Mouse (Mus musculus): ENCODE results near the gene Dcaf8.

The Dcaf8 gene

DNA sequence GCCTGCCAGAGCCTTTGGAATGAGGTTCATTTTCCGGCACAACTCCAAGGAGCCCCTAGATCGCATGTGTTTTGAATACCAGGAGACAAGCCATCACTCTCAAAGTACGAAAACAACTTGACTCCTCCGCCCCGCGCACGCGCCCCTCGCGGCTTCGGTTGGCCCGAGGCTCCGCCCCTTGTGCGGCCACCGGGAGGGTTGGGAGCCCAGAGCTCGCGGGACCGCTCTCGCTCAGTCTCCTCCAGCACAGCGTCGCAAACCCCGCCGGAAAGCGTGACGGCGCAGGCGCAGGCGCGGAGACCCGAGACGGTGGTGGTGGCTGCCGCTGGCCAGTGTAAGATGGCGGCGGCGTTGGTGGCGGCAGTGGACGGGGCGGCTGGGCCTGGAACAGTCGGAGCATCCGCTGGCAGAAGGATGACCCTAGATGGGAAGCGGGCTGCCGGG lies at the start of gene Dcaf8:
TSS of gene Dcaf8 (plus strand) at position 250 of the 444 bp plus-strand sequence.
- DNase-seq (ENCODE audit: low read depth), result peak; percentile 98

DNA sequence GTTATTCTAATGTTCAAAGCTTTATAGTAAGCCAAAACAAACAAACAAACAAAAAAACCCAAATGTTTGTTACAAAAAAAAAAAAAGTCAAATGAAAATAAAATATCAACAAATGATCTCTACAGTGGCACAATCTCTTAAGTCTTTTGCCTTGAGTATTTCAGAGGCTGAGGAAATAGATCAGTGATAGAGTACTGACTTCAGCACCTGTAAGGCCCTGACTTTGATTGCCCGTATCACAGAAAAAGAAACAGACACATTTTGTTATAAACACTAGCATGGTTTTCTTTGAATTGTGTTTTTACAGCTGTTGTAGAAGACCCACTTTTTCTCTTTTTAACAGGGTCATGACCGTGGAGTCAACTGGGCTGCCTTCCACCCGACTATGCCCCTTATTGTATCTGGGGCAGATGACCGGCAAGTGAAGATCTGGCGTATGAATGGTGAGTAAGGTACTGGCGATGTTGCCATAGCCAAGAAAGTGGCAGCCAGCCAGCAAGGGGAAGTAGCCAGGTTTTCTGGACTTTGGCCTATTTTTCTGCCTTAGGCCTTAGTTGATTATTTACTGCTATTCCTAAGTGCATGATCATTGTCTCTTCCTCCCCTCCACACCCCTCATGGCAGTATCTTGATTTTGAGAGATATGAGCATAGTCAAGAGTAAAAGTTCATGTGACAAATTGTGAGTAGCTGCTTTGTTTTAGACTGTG lies 48.4 kb upstream of the Dcaf8 start:
- no peak for DNase-seq (ENCODE audit: low read depth)

DNA sequence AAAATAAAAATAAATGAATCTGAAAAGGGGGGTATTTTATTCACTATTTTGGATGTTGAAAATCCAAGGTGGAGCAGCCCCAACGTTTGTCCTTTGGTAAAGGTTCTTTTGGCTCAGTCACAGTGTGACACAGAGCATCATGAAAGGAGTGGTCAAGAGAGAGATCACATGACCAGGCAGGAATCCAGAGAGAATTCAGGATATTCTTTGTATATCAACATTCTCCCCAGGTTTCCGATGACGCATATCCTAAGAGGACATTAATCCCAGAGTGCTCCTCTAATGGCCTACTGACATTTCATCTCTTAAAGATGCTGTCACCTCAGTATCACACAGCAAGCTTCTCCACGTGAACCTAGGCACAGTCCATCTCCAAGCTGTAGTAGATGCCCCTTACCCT lies 44.3 kb upstream of the Dcaf8 start:
- no peak for DNase-seq (ENCODE audit: low read depth)

DNA sequence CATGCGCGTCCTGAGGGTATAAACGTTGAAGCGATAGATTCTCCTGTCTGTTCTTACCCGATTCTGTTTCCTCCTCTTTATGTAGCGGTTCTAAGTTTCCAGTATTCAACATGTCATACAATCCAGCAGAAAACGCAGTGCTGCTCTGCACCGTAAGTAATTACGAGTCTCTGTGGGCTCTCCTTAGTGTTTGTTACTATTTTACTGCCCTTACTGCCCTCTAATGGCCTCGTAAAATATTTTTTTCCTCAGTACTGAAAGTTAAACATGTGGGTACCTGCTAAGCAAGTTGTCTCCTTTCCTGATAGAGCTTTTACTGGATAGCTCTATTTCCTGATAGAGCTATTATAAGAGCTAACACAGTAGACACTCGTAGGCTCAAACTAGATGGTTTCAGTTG lies 42.8 kb upstream of the Dcaf8 start:
- DNase-seq (ENCODE audit: low read depth), result no peak

DNA sequence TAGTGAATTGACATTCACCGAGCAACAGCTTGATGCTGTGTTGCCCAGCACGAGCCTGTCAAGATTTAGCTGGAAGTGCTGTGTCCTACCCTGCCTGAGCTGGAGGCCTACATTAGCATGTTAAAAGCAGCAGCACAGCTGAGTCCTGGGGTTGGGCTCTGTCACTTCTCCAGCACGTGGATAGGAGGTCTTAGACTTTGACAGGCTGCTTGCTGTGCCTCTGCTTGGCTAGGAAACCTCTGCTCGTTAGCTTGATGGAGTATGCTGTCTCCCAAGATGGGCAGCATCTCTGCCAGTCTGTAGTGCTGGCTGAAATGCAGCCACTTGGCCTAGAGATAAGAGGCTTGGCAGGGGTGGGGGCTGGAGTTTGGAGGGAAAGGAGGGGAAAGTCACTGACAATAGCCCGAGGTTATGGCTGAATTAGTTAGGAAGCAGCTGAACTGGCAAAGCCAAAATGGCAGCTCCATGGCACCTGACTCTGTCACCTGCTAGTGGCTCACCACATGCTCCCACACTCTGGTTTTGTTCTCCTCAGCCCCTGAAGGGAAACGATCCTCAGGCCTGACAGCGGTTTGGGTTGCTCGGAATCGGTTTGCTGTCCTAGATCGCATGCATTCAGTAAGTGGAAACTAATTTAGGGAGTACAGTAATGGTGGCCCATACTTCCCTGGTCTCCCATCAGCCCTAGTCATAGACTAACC lies 40.0 kb upstream of the Dcaf8 start:
- DNase-seq (ENCODE audit: low read depth), result no peak

DNA sequence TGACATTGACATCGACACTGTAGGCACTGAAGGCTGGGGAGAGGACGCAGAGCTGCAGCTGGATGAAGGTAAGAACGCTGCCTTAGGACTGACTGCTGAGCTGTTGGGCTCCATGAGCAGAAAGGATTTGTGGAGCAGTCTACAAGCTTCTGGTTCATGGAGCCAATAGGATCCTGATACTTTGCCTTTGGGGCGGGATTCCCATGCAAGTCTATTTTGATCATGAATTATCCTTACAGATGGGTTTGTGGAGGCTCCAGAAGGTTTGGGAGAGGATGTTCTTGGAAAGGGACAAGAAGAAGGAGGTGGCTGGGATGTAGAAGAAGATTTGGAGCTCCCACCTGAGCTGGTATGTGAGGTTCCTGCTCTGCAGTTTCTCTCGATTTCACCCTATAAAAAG lies 30.9 kb upstream of the Dcaf8 start:
- no peak for DNase-seq (ENCODE audit: low read depth)

DNA sequence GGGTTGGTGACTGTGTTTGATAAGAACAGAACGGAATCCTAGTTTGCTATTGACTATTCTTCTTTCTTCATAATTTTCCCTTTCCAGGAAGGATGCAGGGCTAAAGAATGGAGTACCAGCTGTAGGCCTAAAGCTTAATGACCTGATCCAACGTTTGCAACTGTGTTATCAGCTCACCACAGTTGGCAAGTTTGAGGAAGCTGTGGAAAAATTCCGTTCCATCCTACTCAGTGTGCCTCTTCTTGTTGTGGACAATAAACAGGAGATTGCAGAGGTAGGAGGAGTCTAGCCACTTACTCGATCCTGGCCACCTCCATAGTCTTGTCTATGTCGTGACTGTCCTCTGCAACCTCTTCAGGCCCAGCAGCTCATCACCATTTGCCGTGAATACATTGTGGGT lies 28.8 kb upstream of the Dcaf8 start:
- DNase-seq (ENCODE audit: low read depth), result no peak

DNA sequence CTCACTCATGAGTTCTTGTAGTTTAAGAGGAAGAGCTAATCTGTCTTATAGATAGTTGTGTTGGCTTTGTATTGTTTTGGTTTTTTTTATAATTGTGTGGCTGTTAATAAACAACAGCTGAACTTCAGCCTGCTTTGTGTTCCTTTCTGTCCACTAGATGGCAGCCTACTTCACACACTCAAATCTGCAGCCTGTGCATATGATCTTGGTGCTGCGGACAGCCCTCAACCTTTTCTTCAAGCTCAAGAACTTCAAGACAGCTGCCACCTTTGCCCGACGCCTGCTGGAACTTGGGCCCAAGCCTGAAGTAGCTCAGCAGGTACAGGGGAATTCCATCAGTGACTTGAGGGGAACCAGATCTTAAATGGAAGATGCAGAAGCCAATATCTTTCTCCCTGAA lies 28.2 kb upstream of the Dcaf8 start:
- DNase-seq (ENCODE audit: low read depth), result peak; percentile 75

DNA sequence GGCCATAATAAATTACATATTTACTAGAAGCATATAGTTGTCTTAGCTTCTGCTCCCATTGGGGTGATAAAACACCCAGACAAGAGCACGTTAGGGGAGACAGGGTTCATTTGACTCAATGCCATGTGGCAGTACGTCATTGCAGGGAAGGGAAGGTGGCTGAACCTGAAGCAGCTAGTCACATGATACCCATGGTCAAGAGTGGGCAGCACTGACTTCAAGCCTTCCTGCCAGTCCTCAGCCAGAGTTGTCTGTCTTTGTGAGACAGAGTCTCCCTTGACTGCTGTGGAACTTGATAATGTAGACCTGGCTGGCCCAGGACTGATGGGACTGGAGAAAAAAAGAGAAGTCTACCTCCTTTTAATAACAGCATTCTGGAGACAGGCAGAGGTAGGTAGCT lies 25.2 kb upstream of the Dcaf8 start:
- DNase-seq (ENCODE audit: low read depth), result no peak

DNA sequence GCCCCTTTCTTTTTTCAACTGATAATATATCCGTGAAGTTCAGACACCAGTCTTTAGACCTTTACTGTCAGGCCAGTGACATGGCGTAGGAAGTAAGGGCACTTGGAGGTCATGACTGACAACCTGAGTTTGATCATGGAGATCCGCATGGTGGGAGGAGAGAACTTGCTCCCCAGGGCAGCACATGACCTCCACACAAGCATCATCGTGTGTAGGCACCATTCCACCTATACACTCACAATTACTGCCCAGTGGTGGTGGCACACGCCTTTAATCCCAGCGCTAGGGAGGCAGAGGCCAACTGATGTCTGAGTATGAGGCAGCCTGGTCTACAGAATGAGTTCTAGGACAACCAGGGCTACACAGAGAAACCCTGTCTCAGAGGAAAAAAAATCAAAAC lies 23.3 kb upstream of the Dcaf8 start:
- DNase-seq (ENCODE audit: low read depth), result no peak

DNA sequence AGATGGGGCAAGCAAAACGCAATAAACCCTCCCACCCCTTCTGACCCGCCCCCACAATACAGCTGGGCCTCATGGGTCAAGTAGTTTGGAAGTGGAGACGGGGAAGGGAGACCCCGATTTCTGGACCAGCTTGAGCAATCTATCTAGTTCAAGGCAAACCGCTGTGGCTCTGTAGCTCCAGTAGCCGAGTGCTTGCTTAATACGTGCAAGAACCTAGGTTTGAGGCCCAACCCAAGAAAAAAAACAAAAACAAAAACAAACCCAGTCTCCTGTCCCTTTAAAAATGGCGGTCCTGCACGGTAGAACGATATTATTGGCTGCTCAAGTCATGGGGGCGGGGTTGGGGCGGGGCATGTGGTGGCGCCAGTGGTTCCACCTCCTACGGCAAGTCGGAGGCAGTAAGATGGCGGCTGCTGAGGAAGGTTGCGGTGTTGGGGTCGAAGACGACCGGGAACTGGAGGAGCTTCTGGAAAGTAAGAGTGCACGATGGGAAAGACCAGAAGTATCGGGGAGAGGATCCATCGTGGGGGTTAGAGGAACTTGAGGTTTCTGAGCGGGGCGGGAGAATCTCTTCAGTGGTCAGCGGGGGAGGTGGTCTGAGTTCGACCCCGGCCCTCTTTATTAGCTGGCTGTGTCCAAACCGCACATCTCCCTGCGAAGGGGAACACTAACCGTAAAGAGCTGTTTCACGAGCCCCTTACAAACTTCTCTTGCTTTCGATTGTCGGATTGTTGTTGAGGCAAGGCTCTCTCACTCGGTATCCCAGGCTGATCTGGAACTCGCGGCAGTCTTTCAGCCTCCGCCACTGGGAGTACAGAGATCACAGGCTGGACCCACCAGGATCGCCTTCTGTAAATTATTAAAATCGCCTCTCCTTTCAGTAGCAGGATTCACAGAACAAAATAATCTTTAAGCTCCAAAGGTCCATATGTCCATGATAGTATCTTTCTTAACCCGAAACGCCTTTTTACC lies 21.2 kb upstream of the Dcaf8 start, which contains the start of gene Pex19:
TSS of gene Pex19 (plus strand) at position 380 of the 972 bp plus-strand sequence.
- DNase-seq (ENCODE audit: low read depth), result peak; percentile 93

DNA sequence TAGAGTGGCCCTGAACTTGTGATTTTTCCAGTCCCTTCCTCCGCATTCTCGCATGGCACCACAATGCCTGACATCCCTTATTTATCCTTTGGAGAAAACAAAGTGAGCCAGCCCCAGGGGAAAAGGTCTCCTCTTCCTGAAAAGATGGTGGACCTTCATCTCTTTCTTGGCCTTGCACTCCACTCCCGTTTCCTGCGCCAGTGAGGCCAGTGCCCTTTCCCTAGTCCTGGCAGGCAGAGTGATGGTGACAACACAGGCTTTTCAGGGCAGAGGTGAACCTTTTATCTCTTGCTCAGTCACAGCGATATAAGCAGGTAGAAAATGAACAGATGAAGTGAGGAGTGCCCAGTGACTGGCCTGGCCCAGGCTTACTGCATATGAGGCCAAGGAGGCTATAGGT lies 20.4 kb upstream of the Dcaf8 start:
- no peak for DNase-seq (ENCODE audit: low read depth)

DNA sequence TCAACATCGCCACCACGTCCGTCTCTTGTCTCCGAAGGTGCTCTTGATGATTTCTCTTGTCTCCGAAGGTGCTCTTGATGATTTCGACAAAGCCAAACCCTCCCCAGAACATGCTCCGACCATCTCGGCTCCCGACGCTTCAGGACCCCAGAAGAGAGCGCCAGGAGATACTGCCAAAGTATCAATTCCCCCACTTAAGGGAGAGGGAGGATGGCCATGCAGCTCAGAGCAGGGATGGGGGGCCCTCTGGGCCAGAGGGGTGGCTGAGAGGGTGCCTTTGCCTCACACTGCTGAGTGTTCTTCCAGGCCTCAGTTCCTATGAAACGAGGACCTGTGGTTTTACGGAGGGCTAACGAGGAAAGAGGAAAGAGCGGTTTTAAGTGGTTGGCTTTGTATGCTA lies 19.3 kb upstream of the Dcaf8 start:
- no peak for DNase-seq (ENCODE audit: low read depth)

DNA sequence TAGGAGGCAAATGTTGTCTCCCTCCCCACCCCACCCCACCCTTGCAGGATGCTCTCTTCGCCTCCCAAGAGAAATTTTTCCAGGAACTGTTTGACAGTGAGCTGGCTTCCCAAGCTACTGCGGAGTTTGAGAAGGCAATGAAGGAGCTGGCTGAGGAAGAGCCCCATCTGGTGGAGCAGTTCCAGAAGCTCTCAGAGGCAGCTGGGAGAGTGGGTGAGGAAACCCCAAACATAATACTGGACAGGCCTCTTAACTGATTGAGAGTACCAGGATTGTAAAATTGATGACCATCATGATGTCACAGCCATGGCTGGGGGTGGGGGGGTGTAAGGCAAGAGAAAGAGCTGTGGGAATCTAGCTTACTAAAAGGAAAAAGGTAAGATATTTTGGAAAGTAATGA lies 18.8 kb upstream of the Dcaf8 start:
- DNase-seq (ENCODE audit: low read depth), result no peak

DNA sequence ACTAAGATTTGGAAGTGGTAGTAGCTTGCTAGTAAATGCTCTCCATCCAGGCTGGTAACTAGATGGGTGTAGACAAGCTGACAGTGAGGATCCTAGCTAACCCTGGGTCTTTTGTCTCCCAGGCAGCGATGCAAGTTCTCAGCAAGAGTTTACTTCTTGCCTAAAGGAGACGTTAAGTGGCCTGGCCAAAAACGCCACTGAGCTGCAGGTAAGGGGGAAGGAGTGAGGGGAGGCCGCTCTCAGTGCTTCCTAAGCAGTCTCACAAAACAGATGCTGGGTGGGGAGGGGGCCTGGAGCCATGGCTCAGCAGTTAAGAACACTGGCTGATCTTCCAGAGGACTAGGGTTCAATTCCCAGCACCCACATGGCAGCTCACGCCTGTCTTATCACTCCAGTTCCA lies 18.1 kb upstream of the Dcaf8 start:
- no peak for DNase-seq (ENCODE audit: low read depth)

DNA sequence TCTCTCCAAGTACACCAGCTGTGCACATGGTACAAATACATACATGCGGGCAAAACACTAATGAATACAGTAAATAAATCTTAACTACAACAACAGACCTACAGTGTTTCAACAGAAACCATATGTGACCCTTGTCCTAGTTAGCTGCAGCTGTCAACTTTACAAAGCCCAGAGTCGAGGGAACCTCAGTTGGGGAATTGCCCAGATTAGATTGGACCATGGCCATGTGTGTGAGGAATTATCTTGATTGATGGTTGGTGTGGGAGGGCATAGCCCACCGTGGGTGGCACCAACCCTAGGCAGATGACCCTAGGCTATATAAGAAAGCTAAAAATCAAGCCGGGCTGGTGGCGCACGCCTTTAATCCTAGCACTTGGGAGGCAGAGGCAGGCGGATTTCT lies 15.6 kb upstream of the Dcaf8 start:
- no peak for DNase-seq (ENCODE audit: low read depth)

DNA sequence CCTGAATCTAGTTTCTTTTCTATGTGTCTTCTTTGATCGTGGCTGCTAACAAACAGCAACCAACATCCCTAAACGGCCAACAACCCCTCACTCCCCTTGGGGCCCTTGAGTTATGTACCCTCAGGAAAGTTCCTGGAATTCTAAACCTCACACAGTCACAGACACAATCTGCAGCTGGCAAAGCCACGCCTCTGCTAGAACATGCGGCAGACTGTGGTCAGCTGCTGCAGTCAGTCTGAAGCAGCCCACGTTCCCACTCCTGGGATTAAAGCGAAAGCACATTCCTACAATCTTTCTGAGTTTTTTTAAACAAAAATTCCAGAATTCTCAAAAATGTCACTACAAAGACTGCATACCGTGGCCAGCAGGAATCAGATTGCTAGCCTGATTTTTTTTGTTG lies 14.3 kb upstream of the Dcaf8 start:
- DNase-seq (ENCODE audit: low read depth), result no peak

DNA sequence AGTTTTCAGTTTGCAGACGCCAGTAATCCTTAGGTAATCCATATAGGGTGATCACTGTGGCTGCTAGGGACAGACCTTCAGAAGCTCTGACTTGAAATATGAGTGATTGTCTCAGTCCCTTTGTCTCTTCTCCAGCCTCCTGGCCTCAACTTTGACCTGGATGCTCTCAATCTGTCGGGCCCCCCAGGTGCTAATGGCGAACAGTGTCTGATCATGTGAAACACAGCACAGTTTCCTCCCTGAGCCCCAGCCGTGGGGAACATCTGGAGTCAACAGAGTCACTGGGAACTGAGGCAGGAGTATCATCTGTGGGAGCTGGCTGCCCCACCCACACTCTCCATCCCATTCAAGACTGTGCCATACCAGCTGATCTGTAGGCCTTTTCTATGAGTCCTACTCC lies 13.8 kb upstream of the Dcaf8 start:
- no peak for DNase-seq (ENCODE audit: low read depth)

DNA sequence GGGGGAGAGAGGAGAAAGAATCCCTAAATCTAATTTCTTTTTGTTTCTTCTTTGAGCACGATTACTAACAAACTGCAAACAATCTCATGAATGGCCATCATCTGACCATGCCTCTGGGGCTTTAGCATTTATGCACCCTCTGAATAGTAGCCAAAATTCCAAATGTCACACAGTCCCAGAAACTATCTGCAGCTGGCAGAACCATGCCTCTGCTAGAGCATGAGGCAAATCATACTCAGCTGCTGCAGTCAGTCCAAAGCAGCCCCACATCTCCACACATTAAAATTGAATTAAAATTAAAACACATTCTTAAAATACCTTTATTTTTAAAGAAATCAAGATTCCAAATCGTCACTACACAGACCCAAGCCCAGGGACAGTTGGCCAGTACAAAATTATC lies 7.7 kb upstream of the Dcaf8 start:
- no peak for DNase-seq (ENCODE audit: low read depth)

DNA sequence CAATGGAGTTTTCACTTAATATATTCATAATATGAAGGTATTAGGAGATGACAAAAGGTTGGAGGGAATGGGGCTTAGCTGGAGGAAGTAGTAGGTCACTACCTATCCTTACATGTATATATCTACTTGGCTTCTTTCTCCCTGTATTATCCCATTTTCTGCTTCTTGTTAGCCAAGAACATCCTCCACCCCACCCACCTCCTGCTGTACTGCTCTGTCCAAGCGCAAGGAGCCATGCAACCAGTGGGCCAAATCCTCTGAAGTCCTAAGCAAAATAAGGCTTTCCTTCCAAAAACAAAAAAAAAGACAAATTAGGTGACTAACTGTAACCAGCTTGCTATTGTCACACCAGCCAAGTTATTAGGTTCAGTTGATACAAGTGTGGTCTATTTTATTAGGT lies 7.1 kb upstream of the Dcaf8 start:
- no peak for DNase-seq (ENCODE audit: low read depth)

DNA sequence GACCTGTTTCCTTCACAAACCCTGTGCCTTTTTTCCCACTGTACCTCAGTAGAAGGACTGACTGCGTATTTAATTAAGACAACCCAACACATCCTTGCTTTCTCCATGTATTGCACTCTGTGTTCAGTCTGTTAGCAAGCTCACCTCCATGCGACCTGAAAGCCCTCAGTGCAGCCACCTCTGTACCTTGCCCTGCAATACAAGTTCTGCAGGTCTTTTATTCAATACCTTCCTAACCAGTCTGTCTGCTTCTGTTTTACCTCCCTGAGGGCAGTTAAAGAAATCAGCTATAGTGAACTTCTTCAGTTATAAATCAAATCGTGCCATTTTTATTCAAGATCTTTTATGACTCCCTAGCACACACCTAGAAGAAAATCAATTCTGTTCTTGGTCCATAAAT lies 6.4 kb upstream of the Dcaf8 start:
- no peak for DNase-seq (ENCODE audit: low read depth)

DNA sequence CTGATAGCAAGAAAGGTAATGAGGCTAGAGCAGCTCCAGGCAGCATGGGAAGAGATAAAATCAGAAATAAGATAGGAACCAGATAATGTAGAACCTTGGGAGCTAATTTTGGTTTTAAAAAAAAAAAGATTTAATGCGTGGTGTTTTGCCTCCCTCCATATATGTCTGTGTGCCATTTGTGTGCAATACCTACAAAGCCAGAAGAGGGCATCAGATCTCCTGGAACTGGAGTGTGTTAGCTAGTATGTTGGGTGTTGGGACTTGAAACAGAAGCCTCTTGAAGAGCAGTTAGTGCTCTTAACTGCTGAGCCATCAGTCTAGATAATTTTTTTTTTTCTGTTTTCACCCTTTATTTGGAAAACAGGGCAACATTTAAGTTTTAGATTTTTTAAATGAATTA lies 4.3 kb upstream of the Dcaf8 start:
- DNase-seq (ENCODE audit: low read depth), result peak; percentile 87
